Mouse (Mus musculus) liver, postnatal 0 days (tissue): Measurements from ENCODE around the gene Ncoa6. TPM values are rescaled to one million over a fixed set of nuclear protein-coding genes. Genes with fewer than 3 reads are reported as not detected.

ENCODE experiments used
- ATAC-seq: fragments of 200-750 bp; cut with Nextera tagmentation; 2 replicates; pipeline ENCODE4 v1.8.0; 2017; ENCODE audit warnings: mild to moderate bottlenecking, moderate library complexity
- DNase-seq: peaks from one replicate; pipeline ENCODE4 v3.0.0-alpha.2; 2016
- H3K27ac ChIP-seq: fragments of 300-500 bp; sonication (generic); 2 replicates; pipeline ENCODE4 v1.5.1; 2014; ENCODE audit warnings: antibody characterized with exemption, moderate library complexity, mild to moderate bottlenecking, low read depth
- H3K27me3 ChIP-seq: fragments of 300-500 bp; sonication (generic); 2 replicates; pipeline ENCODE4 v1.6.1; 2014; ENCODE audit warnings: low read length, control low read depth, mixed read lengths; ENCODE audit not compliant: insufficient read depth
- H3K36me3 ChIP-seq: fragments of 300-500 bp; sonication (generic); replicated peaks from 2 replicates; pipeline ENCODE4 v1.6.1; 2014; ENCODE audit warnings: mild to moderate bottlenecking, control low read depth, low read length, moderate library complexity, mixed read lengths; ENCODE audit not compliant: insufficient read depth
- H3K4me1 ChIP-seq: fragments of 300-500 bp; sonication (generic); 2 replicates; pipeline ENCODE4 v1.6.1; 2014; ENCODE audit warnings: antibody characterized with exemption, mild to moderate bottlenecking, control low read depth; ENCODE audit not compliant: insufficient read depth
- H3K4me2 ChIP-seq: fragments of 300-500 bp; sonication (generic); 2 replicates; pipeline ENCODE4 v1.6.1; 2014; ENCODE audit warnings: low read depth, mild to moderate bottlenecking, low read length, moderate library complexity, mixed read lengths
- H3K4me3 ChIP-seq: fragments of 300-500 bp; sonication (generic); 2 replicates; pipeline ENCODE4 v1.5.1; 2014; ENCODE audit warnings: low read depth, low read length
- H3K9ac ChIP-seq: fragments of 300-500 bp; sonication (generic); replicated peaks from 2 replicates; pipeline ENCODE4 v1.6.1; 2014; ENCODE audit warnings: mild to moderate bottlenecking, moderate library complexity
- H3K9me3 ChIP-seq: fragments of 300-500 bp; sonication (generic); 2 replicates; pipeline ENCODE4 v1.6.1; 2016; ENCODE audit warnings: mild to moderate bottlenecking, control low read depth, low read length, mixed read lengths
- CTCF ChIP-seq: sonication (generic); IDR thresholded peaks from 2 replicates; pipeline ENCODE4 v1.5.1; 2016; ENCODE audit warnings: antibody characterized with exemption, low read depth
- EP300 ChIP-seq: IDR thresholded peaks from 2 replicates; pipeline ENCODE4 v1.6.1; 2016; ENCODE audit warnings: antibody characterized with exemption, low read depth, mild to moderate bottlenecking
- WGBS: fragments of 180-500 bp; shearing (Covaris S2); extraction: QIAGEN DNeasy Blood & Tissue Kit; methylation state at CpG from one replicate; pipeline ENCODE4 v1.1.7; 2014; ENCODE audit not compliant: insufficient replicate concordance; 5-methylcytosine and 5-hydroxymethylcytosine counted together
- polyA plus RNA-seq: library from polyadenylated mRNA; unstranded; fragments of >200 nt; fragmentation: Nextera tagmentation; extraction: Ambion mirVana; gene quantifications from 2 replicates; pipeline ENCODE4 v1.2.1, GENCODE M21; 2015

The Ncoa6 gene
- polyA plus RNA-seq, 1 experiment from 2014 or later: 6.3 TPM

DNA sequence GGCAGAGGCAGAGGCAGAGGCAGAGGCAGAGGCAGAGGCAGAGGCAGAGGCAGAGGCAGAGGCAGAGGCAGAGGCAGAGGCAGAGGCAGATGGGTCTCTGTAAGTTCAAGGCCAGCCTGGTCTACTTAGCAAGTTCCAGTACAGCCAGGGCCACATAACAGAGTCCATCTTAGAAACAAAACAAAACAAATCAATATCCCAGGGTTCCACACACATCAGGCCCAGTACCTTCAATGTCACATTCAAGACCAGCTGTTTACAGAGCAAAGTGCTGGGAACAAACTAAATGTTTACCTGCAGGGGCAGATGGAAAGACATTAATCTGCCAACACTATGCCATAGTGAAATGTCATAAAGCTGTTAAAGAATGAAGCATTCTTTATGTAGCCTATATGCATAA lies 99.2 kb downstream of the Ncoa6 start:
- no peaks in the 10 kb centered on the region for H3K27me3 ChIP-seq
- no peak overlapping the region for H3K9ac ChIP-seq
- no peak overlapping the region for H3K4me2 ChIP-seq
- H3K9me3 ChIP-seq: no peaks in the 10 kb centered on the region
- ATAC-seq (peak; percentile 32), DNase-seq (no peak)
- no peaks in the 10 kb centered on the region for H3K36me3 ChIP-seq
- TF ChIP-seq CTCF: no peak
- TF ChIP-seq EP300: no peak
- peak overlapping the region; percentile 83 for H3K27ac ChIP-seq
- H3K4me1 ChIP-seq: peaks cover 17% of the 10 kb centered on the region
- no peak overlapping the region for H3K4me3 ChIP-seq

DNA sequence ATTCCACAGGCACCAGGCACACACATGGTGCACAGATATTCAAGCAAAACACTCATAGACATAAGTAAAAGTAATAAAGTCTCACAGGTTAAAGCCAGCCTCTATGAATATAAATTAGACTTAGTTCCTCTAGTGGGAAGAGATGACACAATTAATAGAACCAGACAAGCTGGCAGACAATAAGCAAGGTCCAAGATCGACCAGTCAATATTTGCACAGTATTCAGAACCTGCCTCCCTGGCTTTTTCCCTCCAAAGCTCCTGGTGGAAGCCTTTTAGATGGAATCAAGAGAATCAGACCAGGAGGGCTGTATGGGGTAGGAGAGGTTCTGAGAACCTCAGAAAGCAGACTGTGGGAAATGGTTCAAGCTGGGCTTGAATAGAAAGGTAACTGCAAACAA lies 99.8 kb downstream of the Ncoa6 start:
- H3K4me2 ChIP-seq: peak overlapping the region; percentile 18; the same call in 1 of the 2 replicates
- 38% methylated on average over 1 of the region's 1 CpGs for WGBS
- DNase-seq: no peak
- no peaks in the 10 kb centered on the region for H3K9me3 ChIP-seq
- TF ChIP-seq CTCF: no peak
- peak; percentile 36; the same call in 1 of the 2 replicates for TF ChIP-seq EP300
- H3K27me3 ChIP-seq: no peaks in the 10 kb centered on the region
- no peaks in the 10 kb centered on the region for H3K36me3 ChIP-seq
- no peak overlapping the region for H3K9ac ChIP-seq
- no peak overlapping the region for H3K4me3 ChIP-seq
- ATAC-seq: peak; percentile 74
- H3K4me1 ChIP-seq: peaks cover 24% of the 10 kb centered on the region
- H3K27ac ChIP-seq: peak overlapping the region; percentile 83

DNA sequence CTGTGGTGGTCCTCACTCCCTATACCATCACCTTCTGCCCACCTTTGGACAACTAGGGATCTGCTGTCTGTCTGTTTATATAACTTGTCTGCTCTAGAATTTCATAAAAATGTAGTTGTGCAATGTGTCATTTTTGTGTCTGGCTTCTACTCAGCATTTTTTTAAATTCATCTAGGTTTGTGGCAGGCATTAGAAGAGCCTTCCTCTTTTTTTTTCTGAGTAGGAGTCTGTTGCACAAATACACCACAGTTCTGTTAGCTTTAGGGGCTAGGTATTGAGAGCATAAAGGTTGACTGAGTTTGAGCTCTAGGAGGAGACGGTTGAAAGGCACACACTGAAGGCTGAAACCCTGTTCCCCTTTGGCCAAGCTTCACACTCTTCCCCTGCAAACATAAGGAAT lies 100.4 kb downstream of the Ncoa6 start:
- WGBS: 32% methylated on average over 1 of the region's 1 CpGs

DNA sequence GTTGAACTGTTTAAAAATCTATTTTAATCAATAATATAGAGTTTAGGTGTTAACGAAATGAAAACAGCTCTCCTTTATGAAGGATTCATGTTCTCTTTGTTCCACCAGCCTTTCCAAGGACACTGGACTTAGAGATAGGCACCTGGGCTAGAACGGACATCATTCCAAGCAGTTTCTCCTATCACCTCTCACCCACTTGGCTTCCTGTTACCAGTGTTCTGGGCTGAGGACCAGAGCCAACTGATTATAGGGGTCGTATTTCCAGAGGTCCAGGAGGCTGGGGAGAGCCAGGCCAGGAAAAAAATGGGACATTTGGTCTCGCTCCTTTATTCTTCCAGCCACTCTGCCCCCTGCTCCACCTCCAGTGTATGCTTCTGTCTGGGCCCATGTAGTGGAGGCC lies 101.2 kb downstream of the Ncoa6 start:
- Histone ChIP-seq H3K4me1 (peaks cover 32% of the 10 kb centered on the region), H3K4me2 (no peak overlapping the region), H3K36me3 (no peaks in the 10 kb centered on the region), H3K9me3 (no peaks in the 10 kb centered on the region), H3K4me3 (no peak overlapping the region), H3K27me3 (no peaks in the 10 kb centered on the region), H3K9ac (no peak overlapping the region), H3K27ac (peak overlapping the region; percentile 83)
- TF ChIP-seq CTCF: no peak
- TF ChIP-seq EP300: no peak
- no peak for DNase-seq
- ATAC-seq: no peak
- 52% methylated on average over 4 of the region's 4 CpGs for WGBS

More for the DNA sequence above, 100.4 kb downstream of the Ncoa6 start:
- Histone ChIP-seq H3K27me3 (no peaks in the 10 kb centered on the region), H3K9me3 (no peaks in the 10 kb centered on the region), H3K4me3 (no peak overlapping the region), H3K4me1 (peaks cover 27% of the 10 kb centered on the region), H3K36me3 (no peaks in the 10 kb centered on the region), H3K4me2 (no peak overlapping the region), H3K9ac (no peak overlapping the region), H3K27ac (peak overlapping the region; percentile 83)
- DNase-seq (no peak), ATAC-seq (peak; percentile 24; the same call in 1 of the 2 replicates)
- TF ChIP-seq EP300 (no peak), CTCF (no peak)

DNA sequence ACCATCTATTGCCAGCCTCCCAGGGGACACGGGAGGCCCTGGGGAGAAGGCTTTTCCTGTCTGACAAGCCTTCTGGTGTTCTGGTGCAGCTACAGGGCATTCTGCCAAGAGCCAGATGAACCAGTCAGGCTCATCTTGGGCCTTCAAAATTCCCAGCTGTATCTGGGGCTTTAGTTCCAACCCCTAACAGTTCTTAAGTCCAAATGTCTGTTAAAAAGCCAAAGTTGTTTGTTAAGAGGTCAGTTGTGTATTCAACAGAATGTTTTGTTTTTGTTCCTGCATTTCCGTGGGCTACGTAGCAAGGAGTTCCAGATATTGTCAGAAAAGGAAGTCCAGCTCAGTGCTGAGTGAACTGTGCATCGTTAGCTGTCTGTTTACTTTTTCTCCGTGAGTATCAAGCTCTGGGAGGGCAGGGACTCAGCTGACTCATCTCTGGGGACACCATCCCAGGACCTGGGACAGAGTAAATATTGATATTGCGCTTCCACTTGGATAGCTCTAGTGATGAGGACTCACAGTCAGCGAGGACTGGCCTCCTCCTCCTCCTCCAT lies 104.3 kb downstream of the Ncoa6 start:
- H3K4me3 ChIP-seq: no peak overlapping the region
- H3K4me1 ChIP-seq: peaks cover 32% of the 10 kb centered on the region
- TF ChIP-seq CTCF (no peak), EP300 (no peak)
- no peak overlapping the region for H3K9ac ChIP-seq
- ATAC-seq (peak; percentile 89), DNase-seq (no peak)
- no peak overlapping the region for H3K4me2 ChIP-seq
- WGBS: 25% methylated on average over 7 of the region's 7 CpGs
- no peaks in the 10 kb centered on the region for H3K36me3 ChIP-seq
- H3K27me3 ChIP-seq: no peaks in the 10 kb centered on the region
- H3K9me3 ChIP-seq: no peaks in the 10 kb centered on the region
- H3K27ac ChIP-seq: peak overlapping the region; percentile 76

DNA sequence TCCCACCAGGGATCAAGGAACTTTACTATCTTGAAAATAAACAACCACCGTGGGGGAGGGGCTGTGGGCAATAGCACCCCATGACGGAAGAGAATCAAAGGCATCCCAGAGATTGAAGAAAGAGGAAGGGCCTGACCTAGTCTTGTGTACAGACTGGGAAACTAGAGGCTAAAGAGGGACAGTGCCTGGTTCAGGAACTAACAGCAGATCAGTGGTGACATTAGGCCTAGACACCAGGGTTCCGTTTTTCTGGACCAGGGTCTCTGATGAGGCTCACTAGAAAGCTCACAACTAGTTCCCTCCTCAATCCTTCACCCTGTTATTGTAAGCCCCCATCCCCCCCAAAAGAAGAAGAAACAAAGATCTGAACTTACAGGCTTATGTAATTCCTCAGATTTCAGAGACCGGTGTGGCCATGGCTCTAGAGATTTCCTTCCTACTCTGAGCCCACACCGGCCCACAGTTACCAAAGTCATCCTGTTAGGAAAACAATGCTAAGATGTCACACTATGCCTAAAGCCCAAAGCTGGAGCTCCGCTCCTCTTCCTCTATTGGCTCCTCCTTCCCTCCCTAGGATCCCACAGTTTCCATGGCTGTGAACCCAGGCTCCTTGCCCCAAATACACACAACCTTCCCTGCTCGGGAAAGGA lies 105.9 kb downstream of the Ncoa6 start:
- H3K27me3 ChIP-seq: no peaks in the 10 kb centered on the region
- H3K4me2 ChIP-seq: no peak overlapping the region
- WGBS: 47% methylated on average over 7 of the region's 7 CpGs
- TF ChIP-seq CTCF (no peak), EP300 (no peak)
- no peaks in the 10 kb centered on the region for H3K9me3 ChIP-seq
- H3K9ac ChIP-seq: no peak overlapping the region
- no peaks in the 10 kb centered on the region for H3K36me3 ChIP-seq
- H3K4me3 ChIP-seq: no peak overlapping the region
- ATAC-seq (peak; percentile 19; the same call in 1 of the 2 replicates), DNase-seq (no peak)
- peak overlapping the region; percentile 76 for H3K27ac ChIP-seq
- H3K4me1 ChIP-seq: peaks cover 28% of the 10 kb centered on the region
